Mouse (Mus musculus) layer of hippocampus, postnatal 10 days (tissue): ENCODE results near the gene Sptbn1. TPM values are rescaled to one million over a fixed set of nuclear protein-coding genes. Genes with fewer than 3 reads are reported as not detected.

ENCODE experiments used
- DNase-seq, 2 experiments: peaks; one replicate each; pipeline ENCODE4 v3.0.0; 2021; ENCODE audit warnings: low spot score in 2 of 2
- total RNA-seq, 2 experiments: library from RNA; stranded (reverse); gene quantifications; 2 replicates each; pipeline ENCODE4 v1.2.3; 2021

Sptbn1 gene
- total RNA-seq, 2 experiments from 2014 or later: 682 to 697 TPM

DNA sequence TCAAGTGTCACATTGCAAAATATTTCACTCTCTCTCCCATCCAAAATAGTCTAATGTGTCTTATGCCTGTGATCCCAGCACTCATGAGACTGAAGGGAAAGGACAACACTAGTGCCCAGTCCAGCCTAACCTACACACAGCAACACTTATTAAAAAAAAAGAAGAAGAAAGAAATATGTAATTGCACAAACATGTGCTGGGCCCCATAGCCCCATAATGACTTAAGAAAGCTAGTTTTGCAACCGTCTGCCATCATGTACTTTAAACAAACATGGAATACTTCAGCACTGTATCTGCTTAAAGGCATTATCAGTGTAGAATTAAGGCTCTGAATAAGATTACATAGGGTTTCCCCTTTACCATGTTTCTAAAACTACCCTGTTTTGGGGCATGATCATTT, 92.4 kb downstream of the Sptbn1 start:
- DNase-seq: no peak

DNA sequence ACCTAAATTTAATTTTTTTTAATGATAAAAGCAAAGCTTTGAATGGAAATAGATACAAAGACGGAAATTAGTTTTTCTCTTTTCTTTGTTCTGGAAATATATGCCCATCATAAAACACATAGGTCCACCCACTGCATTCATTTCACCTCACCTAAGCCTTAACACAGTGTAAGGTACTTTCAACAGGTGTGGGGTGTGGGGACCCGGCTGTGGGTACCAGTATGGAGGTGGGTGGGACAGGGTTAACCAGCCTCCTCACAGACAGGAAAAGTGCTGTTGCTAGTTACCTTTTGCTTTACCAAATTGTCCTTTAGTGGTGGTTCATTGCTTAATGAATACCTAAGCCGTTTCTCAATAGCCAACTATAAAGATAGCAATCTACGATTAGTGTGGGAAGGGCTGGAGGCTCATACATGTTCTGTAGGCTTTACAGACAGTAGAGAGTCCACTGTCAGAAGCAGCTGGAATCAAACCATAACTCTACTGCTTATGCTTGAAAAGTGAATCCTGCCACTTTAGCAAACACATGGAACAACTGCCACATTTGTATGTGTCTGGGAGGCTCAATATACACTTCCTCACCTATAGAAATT, 96.3 kb downstream of the Sptbn1 start:
- no peak for DNase-seq

DNA sequence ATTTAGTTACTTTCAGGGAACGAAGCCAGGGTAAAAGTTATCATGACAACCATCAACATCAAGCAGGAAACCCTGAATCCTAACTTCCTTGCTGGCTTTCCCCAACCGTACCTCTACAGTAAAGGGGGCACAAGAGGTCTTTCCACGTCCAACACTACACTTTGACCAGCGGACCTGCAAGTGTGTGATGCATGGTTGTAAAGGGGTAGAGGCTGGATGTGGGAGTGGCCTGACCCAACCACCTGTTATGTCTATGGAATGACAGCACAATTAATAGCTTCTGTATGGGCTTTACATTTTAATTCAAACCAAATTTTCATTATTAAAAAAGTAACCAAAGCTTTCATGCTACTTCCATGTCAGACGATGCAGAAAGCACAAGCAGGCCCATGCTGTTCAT, 96.8 kb downstream of the Sptbn1 start:
- DNase-seq: no peak

- DNase-seq: no peak
These were observed 101.4 kb downstream of the Sptbn1 start for GRCm38 (mm10) chr11:30166551-30166922.

DNA sequence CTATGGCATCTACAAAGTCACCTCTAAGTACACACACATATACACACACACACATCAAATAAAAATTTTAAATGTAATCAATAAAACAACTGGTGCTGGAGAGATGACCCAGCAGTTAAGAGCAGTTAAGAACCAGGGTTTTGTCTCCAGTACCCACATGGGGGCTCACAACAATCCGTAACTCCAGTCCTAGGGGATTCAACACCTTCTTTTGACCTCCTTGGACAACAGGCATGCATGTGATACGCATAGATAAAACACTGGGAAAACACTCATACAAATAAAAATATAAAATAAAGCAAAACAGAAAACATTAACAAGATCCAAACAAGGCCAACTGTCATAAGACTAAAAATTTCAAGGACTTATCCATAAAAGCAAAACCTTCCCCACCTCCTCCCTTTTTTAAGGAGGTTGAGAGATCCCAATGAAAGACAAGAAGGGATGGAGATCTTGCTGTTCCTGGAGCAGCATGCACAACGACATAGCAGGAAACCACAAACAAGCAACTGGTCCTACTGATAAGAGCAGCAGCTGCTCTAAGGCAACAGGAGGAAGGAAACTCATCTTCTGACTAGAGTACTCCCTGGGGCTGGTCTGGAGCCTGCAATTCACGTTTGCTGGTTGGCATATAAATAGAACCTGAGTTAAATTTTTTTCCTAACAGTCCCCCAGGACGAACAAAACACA, 102.0 kb downstream of the Sptbn1 start:
- DNase-seq: no peak

- no peak for DNase-seq
These were observed 103.3 kb downstream of the Sptbn1 start for GRCm38 (mm10) chr11:30164515-30165214.

GRCm38 (mm10) chr11:30163870-30164269, 104.1 kb downstream of the Sptbn1 start:
- no peak for DNase-seq

GRCm38 (mm10) chr11:30163081-30163480, 104.9 kb downstream of the Sptbn1 start:
- DNase-seq: no peak

GRCm38 (mm10) chr11:30161744-30162143, 106.2 kb downstream of the Sptbn1 start:
- no peak for DNase-seq

GRCm38 (mm10) chr11:30161173-30161650, 106.8 kb downstream of the Sptbn1 start:
- peak; percentile 42 to 53 for DNase-seq

DNA sequence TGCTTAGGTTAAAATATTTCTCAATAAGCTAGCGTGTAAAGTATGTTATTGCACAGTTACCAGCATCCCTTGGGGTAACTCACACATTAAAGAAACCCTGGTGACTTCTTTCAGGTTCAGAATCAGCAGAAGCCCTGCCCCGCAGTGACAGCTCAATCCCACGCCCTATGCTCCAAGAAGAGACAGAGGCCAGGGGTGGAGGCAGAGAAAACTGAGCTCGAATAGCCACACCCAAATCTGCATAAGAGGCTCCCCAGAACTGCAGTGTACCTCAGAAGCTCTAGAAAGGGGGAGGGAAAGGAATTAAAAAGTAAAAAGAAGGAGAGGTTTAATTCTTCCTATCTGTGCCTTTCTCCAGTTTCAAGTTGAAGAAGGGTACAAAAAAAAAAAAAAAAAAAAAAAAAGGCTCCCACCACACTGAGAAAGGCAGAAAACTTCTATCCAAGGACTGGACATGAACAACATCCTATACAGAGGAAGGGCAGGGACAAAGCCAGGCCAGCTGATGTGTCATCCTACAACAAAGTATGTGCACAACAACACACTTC, 107.3 kb downstream of the Sptbn1 start:
- no peak for DNase-seq

DNA sequence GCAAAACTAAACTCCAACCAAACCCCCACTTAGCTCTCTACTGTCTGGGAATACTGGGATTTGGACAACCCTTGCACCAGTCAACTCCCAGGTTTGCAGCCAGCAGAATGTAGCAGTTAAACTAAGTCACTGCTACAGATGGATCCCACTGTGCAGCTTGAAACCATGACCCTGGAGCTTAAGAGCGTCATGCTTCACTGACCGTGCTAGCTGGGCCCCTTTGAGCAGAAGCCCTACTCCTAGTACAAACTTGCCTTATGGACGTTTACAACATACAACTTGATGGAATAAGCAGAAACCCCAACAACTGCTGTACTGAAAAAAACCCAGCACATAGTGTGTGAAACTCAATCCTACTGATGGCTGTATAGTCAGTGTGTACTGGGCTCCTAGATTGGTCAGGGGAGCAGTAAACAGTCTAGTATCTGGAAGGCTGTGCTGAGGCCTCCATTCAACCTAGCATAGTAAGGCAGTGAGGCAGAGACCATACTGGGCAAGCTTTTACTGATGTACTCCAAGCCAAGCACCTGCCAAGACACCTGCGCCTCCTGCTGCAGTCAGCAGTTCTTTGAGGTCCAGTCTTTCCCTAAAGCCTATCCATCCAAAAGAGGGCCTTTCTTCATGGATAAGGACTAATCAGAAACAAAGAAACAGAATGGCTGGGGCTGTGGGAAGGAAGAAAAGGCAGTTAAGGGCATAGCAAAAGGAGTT, 108.3 kb downstream of the Sptbn1 start:
- no peak for DNase-seq

DNA sequence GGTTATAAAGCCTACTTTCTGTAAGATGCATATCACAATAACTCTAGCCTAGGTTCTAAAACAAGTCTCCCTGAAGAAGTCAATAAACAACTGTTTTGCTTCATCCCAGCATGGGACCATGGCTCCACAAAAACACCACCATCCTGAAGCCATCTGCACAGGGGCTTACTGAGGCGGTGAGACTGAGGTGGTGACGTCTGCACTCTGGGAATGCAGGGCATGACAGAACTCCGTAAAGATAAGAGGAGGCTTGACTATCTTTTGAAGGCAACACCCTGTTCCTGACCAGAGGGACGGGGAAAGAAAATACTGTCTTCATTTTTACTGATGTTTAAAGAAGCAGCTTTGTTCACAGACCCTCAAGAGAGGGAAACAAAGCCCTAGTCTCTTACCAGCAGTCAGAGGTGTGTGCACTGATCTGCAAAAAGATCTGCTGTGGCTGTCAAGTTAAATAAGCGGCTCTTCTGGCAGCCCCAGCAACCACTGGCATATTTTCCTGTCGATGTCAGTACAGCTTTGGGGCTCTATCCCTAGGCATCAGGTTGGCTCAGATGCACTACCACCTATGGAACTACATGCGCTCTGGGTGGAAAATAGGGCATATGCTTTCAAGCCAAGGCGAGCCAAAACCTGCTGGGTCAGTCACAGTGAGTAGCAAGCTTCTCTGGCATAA, 109.8 kb downstream of the Sptbn1 start:
- no peak for DNase-seq

- DNase-seq: no peak
These were observed 112.1 kb downstream of the Sptbn1 start for GRCm38 (mm10) chr11:30155887-30156286.

DNA sequence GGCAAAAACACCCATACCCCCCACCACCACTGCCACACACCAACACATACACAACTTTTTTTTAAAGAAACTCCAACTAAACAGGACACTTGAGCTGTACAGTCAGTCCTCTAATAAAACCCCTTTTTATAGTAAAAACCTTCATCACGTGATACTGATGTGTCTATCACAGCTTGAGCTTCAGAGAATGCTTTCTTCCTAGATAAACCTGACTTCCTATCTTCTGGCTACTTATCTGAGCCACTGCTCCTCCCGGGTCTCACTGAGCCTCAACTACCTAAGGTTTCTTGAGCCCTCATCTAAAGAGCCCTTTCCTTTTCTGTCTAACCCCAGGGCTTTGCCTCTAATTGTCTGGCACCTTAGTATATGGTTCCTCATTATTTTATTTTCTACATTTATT, 113.0 kb downstream of the Sptbn1 start:
- no peak for DNase-seq

- DNase-seq: no peak
These were observed 119.1 kb downstream of the Sptbn1 start for GRCm38 (mm10) chr11:30148888-30149287.

GRCm38 (mm10) chr11:30148378-30148777, 119.6 kb downstream of the Sptbn1 start:
- DNase-seq: no peak

GRCm38 (mm10) chr11:30147882-30148281, 120.1 kb downstream of the Sptbn1 start:
- no peak for DNase-seq

- DNase-seq: no peak
These were observed 124.9 kb downstream of the Sptbn1 start for GRCm38 (mm10) chr11:30143090-30143489.

- no peak for DNase-seq
These were observed 128.7 kb downstream of the Sptbn1 start for GRCm38 (mm10) chr11:30139165-30139826.
